Mouse (Mus musculus) left cerebral cortex, postnatal 10 days (tissue): Measurements from ENCODE around the gene Degs2. TPM values are rescaled to one million over a fixed set of nuclear protein-coding genes. Genes with fewer than 3 reads are reported as not detected.
"Not testable (repeated sequence)": the region's sequence is repeated elsewhere in the genome, so short reads cannot be mapped to it uniquely, and the experiment has no call there.

Experiments
- DNase-seq, 2 experiments: peaks; one replicate each; pipeline ENCODE4 v3.0.0; 2021 to 2022; ENCODE audit warnings: low spot score in 2 of 2, mixed read lengths in 1 of 2; ENCODE audit errors: extremely low spot score in 1 of 2
- intact Hi-C: fragments of 180-260 bp; cut with DNase I; formaldehyde crosslinking; loops from one replicate; pipeline ENCODE4 v1.15.1; 2025
- total RNA-seq, 2 experiments: library from RNA; stranded (reverse); gene quantifications; 2 replicates each; pipeline ENCODE4 v1.2.3; 2021

Gene Degs2
- under 1 TPM; 0.49 to 0.63 TPM for total RNA-seq

DNA sequence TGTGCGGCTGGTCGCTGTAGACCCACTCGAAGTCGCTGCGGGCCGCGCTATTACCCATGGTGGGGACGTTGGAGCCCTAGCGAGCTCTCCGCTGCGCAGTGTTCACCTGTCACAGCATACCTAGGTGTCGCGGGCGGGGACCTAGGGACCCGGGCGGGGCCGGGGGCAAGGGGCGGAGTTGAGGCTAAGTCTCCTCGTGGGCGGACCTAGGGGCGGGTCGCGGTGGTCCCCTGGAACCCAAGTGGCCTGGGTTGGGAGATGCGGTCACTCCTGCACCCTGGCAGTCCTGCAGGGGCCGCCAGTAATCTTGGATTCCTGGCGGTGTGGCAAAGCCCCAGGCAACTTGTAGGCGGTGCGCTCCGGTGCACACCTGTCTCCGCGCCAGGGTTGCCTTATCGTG is at the start of gene Degs2:
Gene Degs2, minus strand, starts transcription at position 131 of the 400 bp plus-strand sequence.
- no peak for DNase-seq
- intact Hi-C loops, result no loop called here

DNA sequence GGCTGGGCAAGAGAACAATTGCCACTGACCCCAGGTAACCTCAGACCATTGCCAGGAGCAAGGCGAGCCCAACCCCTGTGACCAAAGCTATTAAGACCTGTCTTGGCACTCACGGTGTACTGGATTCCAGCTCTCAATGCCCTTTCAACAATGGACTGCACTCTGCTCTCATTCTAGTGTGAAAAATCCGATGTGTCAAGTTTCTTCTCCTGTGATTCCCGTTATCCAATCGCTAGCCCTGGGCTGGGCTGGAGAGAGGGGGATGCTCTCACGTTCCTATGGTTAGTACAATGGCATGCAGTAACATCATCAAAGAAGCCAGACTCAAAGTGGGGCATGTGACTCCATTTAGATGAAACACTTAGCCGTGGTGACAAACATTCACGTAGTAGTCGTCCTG is 49.7 kb upstream of the Degs2 start:
- DNase-seq, result no peak
- intact Hi-C loops, result no loop called here

DNA sequence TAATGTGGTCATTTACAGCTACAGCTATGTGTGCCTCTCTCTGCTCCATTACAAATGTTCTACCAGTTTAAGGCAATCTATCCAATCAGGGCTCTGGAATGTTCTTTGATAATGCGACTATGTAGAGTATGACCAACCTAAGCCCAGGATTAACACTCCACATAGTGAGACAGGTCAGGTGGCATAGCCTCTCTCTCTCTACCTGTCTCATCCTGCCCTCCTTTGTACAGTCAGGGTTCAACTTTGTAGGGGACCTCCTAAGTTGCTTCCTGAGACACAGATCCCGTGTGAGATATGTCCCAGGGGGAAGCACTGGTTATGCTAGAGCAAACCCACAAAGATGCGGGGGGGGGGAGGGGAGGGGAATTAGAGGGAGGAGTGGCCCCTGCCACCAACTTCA is 48.1 kb upstream of the Degs2 start:
- DNase-seq, result no peak
- intact Hi-C loops, result no loop called here

DNA sequence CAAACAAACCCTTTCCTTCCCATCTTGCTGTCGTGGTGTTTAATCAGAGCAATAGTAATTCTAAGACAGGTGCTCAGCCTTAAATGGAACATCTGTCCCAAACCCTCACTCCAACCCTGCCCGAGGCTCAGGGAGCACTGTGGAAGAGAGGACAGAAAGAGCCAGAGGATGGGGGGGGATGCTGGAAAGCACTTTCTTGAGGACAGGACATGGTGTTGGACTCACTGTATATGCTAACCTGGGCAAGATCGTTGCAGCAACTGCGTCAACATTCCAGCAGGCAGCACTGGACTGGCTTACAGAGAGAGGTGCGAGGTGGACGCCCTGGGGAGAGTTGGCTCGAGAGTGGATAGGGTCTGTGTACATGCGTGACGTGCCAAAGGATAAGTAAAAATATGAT is 47.3 kb upstream of the Degs2 start:
- intact Hi-C loops, result no loop called here
- DNase-seq, result no peak

DNA sequence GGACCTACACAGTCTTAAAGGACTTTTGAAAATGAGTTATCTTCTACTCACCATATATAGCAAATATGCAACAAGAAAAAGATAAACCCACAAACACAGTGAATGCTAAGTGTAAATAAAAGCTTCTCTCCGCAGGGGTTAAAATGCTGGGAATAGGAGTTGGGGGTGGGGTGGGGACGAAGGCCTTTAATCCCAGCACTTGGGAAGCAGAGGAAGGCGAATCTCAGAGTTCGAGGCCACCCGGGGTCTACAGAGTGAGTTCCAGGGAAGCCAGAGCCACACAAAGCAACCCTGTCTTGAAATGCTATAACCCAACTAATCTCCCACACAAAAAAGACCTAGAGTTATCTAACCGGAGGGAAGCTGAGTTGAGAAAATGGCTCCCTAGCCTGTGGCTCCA is 46.9 kb upstream of the Degs2 start:
- intact Hi-C loops, result no loop called here
- DNase-seq, result no peak

DNA sequence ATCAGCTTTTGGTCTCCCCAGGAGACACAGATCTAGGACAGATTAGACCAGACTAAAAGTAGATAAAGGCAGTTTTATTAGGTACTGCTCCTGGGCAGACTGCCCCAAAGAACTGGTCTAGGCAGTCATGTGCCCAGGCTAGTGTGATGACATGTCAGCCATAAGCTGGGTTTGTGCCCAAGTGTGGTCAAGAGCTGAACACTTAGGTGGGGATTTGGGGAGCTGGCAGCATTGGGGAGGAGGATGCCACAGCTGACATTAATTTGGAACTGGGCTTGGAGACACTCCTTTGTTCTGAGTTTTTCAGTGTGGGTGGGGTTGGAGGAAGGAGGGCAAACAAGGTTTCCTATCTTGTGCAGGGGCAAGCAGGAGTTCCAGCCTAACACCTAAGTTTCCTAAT is 43.9 kb upstream of the Degs2 start:
- intact Hi-C loops, result no loop called here

DNA sequence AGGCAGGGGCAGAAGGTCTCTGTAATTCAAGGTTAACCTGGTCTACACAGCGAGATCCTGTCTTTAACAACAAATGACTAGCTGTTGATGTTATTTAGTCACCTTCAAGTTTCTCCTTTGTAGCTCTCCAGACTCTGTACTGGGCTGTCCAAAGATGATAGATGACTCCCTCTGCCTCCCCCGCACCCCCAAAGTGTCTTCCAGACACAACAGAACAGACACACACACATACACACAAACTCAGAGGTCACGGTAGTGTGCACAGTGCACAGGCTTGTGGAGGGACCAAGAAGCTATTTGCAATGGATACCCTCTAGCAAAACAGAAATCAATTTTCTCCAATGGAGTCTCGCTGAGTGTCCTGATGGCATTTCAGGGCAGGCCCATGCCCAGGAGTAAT is 40.1 kb upstream of the Degs2 start:
- DNase-seq, result no peak
- intact Hi-C loops, result no loop called here

More for the DNA sequence above, 43.9 kb upstream of the Degs2 start:
- no peak for DNase-seq

DNA sequence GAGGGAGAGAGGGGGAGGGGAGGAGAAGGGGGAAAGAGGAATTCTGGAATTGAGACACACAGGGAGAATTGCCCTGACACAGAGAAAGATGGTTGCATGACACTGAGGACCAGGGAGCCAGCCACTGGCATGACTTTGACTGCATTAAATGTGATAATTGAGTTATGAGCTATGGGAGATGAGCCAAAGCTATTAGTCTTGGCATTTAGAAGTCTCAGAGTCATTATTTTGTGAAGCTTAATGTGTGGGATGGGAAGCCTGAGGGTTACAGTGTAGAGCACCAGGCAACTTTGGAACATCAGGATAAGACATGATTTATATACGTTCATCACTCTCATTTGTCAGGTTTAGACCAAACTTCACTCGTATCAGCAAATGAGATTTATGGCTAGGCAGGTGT is 39.4 kb upstream of the Degs2 start:
- DNase-seq, result no peak
- intact Hi-C loops, result no loop called here

DNA sequence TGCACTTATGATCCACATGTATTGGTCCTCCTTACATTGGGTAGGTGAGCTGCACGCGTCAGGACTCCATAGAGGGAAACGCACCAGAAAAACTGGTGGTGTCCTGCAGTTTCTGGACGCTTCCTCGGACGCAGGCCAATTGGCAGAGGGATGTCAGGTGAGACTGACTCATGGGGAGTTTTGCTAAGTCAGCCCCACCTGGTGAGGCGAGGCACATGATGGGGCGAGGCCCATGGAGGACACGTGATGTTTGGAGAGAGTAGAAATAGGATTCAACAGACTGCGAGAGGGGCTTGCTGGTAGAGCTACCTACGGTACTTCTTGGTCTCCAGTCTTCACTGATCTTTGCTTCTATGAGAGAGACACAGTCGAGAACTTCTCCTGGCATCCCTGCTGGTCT is 36.6 kb upstream of the Degs2 start:
- DNase-seq, result no peak
- intact Hi-C loops, result no loop called here

DNA sequence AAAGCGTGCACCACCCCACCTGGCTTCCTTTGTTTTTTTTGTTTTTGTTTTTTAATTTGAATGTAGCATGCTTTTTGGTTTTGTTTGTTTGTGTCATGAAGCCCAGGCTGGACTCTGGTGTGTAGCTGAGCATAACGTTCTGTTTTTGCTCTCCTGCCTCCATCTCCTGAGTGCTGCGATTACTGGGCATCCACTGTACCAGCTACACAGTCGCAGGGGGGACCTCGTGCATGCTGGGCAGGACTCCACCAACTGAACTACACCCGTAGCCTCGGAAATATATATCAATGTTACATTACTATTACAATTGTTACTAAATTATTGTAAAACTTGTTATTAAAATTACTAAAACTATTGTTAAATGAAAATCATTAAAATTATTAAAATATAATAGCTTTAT is 35.7 kb upstream of the Degs2 start:
- intact Hi-C loops, result no loop called here
- no peak for DNase-seq

DNA sequence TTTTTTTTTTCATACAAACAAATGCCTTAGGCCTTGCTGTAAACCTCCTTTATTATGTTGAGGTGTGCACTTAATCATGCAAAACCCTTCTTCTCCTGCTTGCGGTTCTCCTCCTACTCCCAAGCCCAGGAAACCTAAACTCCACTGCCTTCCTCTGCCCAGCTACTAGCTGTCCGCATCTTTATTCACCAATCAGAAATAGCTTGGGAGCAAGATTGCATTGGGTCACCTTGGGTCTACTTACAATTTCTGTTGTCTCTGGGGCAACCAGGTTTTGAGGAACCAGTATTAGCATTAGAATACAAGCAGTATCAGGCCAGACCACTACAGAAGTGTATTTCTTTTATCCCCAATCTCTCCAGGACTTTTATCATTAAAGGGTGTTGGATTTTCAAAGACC is 32.3 kb upstream of the Degs2 start:
- DNase-seq, result no peak
- intact Hi-C loops, result no loop called here

DNA sequence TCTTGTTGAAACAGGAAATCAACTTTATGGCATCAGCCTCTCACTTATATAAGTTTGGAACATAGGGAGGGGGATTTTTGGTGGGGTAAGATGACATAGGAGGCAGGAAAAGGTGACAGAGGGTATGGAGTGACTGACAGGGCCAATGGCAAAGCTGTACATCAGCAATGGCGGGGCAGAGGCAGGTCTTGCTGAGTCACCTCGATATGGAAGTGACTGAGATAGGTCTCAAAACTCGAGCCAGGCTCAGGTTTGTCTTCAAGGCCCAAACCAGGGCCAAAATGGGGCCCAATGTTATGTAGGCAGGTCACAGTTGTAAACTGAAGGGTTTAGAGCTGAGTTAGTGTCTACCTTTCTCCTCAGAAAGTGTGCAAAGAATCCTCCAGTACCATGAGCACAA is 21.7 kb upstream of the Degs2 start:
- intact Hi-C loops, result no loop called here
- DNase-seq, result no peak

DNA sequence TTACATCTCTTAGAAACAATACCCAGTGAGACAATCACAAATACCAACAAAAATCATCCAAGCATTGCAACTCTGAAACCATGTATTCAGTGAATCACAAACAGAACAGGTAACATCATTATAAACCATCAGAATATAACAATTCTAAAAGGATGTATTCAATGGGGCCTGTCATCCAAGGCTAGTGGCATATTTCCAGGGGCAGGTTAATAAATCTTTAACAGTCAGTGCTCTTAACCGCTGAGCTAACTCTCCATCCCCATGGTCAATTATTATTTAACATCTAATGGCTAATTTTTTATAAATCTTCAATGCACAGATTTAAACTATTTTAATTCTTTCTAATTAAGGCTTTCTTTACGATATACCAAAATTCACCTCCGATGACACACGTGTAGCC is 20.3 kb upstream of the Degs2 start:
- no peak for DNase-seq
- intact Hi-C loops, result no loop called here

DNA sequence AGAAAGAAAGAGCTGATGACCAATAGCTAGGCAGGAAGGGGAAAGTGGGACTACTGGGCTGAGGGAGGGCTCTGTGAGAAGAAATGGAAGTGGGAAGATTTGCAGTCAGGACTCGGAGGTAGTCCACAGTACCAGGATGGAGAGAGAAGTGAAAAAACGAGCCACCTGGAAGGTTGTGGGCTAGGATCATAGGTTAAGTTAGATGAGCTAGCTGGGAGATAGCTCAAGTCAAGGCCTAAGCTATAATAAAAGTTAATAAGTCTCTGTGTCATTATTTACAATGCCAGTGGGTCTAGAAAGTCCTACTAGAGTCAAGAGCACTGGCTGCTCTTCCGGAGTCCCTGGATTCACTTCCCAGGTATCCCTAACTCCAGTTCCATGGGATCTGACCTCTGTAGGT is 16.4 kb upstream of the Degs2 start:
- DNase-seq, result no peak

DNA sequence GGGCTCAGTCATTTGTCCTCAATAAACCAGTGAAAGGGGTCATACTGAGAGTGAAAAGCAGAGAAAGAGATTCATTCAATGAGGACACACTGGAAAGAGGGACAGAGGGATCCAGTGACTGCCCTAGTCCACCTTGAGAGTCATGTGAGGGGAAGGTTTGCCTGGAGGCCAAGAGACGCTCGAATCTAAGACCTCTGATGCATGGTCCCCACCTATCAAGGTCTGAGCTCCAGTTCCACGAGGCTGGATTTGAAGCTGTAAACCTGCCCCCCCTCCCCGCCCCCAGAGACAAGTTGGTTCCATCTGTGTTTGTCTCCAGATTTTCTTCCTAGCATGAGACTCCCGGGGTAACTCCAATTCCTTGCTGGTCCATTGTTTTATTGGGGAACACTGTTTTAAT is 13.7 kb upstream of the Degs2 start:
- intact Hi-C loops, result no loop called here
- DNase-seq, result no peak

More for the DNA sequence above, 16.4 kb upstream of the Degs2 start:
- intact Hi-C loops, result no loop called here

DNA sequence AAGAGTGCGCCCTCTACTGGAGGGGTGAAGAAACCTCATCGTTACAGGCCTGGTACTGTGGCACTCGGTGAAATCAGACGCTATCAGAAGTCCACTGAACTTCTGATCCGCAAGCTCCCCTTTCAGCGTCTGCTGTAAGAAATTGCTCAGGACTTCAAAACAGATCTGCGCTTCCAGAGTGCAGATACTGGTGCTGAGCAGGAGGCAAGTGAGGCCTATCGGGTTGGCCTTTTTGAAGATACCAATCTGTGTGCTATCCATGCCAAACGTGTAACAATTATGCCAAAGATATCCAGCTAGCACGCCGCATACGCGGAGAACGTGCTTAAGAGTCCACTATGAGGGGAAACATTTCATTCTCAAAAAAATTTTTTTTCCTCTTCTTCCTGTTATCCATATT is 11.9 kb upstream of the Degs2 start:
- intact Hi-C loops, DNase-seq: not testable (repeated sequence)

DNA sequence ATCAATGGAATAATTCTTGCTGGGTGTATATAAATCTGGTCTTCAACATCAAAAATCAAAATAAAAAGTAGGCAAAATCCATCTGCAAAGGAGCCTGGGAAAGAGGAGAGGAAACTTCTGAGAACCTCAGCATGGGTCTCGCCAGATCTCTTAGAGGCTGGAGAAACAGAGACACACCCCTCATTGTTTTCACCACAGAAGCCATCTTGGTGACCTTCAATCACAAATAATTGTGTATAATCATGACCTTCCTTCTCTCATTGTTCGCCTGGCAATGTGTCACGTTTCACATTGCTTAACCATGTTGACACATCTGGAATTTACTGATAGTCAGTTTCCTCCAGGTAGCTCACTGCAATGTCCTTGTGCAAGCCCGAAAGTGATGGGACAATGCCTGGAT is 10.4 kb upstream of the Degs2 start:
- intact Hi-C loops, result no loop called here
- DNase-seq, result no peak

DNA sequence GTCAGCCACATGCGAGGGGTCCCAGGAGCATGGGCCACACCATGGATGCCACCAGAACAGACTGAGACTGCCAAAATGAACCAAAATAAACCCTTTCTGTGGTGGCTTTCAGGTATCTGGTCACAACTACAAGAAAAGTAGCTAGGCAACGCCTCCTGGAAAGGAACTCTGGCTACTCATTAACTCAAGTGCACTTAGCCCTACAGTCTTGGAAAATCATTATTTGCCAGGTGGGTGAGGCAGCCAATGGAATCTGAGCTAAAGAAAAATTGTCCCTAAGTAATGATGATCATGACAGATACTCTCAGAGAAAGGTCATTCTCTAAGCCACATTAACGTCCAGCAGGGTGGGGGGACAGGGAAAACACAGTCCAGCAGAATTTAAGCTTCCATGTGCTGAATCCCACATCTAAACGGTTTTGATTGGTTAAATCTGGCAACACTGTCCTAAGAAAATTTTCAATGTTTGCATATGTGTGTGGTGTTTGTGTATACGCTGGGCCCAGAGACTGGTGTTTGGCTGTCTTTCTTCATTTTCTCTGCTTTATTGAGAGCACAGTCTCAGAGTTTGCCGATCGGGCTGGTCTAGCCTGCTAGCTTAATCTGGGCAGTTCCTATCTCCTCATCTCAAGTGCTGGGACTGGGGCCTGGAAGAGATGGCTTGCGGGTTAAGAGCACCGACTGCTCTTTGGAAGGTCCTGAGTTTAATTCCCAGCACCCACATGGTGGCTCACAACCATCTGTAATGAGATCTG is 8.9 kb upstream of the Degs2 start:
- no peak for DNase-seq
- intact Hi-C loops, result no loop called here

DNA sequence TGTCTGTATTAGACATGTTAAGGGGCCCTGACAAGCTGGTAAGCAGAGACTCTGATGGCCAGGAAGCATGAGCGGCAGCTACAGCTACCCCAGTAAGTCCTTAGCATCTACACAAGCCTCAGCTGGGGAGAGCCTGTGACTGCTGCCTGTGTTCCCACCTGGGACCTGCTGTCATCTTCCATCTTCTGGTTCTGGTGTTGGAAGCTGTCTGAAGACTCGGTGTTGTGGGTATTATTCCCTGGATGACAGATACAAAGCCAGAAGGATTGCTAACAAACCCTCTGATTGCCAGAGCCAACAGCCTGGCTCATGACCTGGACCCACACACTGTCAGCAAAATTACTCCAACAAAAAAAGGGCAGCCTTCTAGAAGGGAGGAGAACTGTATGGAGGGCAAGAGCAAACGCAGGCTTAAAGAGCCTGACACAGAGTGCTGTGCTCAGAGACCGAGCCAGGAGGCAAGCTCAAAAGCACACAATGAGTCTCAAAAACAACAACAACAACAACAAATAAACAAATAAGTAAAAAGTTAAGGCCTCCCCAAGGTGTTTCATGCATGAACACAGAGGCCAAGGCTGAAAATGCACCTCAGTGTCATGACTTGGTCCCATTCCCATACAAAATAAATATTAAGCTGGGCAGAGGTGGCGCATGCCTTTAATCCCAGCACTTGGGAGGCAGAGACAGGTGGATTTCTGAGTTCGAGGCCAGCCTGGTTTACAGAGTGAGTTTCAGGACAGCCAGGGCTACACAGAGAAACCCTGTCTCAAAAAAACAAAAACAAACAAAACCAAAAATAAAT is 8.1 kb upstream of the Degs2 start:
- no peak for DNase-seq
- intact Hi-C loops, result loop anchor here (5.0 kb wide), 1 partner anchor 47 kb away; no protein-coding TSS in a partner anchor

DNA sequence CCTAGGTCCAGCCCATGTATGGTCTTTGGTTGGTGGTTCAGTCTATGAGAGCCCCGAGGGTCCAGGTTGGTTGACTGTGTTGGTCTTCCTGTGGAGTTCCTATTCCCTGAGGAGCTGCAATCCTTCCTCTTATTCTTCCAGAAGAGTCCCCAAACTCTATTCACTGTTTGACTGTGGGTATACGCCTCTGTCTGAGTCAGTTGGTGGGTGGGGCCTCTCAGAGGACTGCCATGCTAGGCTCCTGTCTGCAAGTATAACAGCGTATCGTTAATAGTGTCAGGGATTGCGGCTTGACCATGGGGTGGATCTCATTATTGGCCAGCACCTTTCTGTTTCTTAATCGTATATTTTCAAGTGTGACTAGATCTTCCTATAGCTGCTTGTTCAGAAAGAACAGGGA is 7.3 kb upstream of the Degs2 start:
- no peak for DNase-seq
- intact Hi-C loops, result loop anchor here (5.0 kb wide), 1 partner anchor 48 kb away; no protein-coding TSS in a partner anchor
